Mouse (Mus musculus): ENCODE results near the gene Atrnl1. TPM values are rescaled to one million over a fixed set of nuclear protein-coding genes. Genes with fewer than 3 reads are reported as not detected.

Atrnl1 gene
- polyA plus RNA-seq, 1 experiment from 2014 or later, result 6.9 TPM

DNA sequence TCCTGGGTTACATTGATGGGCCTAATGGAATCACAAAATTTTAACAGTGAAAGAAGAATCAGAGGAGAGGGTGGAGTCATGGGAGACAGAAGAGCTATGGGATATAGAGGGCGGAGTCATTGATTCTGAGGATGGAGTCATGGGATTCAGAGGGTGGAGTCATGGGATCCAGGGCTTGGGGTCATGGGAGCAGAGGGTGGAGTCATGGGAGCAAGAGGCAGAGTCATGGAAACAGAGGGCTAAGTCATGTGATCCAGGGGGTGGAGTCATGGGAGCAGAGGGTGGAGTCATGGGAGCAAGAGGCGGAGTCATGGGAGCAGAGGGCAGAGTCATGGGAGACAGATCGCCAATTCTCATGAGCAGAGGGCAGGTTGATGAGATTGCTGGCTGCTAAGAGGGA lies 343.3 kb downstream of the Atrnl1 start:
- no peak for ATAC-seq
- no peak for DNase-seq (ENCODE audit: low spot score)
- Histone ChIP-seq H3K27me3 (replicated peaks; ENCODE audit: control insufficient read depth, insufficient read depth, low read length) (no peaks in the 10 kb centered on the region), H3K27ac (ENCODE audit: low read depth, low read length) (no peak overlapping the region), H3K9me3 (replicated peaks; ENCODE audit: control insufficient read depth, low read length) (no peaks in the 10 kb centered on the region), H3K4me2 (ENCODE audit: low read length) (no peak overlapping the region), H3K36me3 (ENCODE audit: control insufficient read depth, insufficient read depth, low read length) (no peaks in the 10 kb centered on the region), H3K4me3 (ENCODE audit: low read depth, low read length) (no peak overlapping the region), H3K9ac (ENCODE audit: low read length) (no peak overlapping the region), H3K4me1 (ENCODE audit: control insufficient read depth, insufficient read depth, low read length) (peaks cover 7% of the 10 kb centered on the region)
- WGBS, result 96% methylated on average over 3 of the region's 3 CpGs

DNA sequence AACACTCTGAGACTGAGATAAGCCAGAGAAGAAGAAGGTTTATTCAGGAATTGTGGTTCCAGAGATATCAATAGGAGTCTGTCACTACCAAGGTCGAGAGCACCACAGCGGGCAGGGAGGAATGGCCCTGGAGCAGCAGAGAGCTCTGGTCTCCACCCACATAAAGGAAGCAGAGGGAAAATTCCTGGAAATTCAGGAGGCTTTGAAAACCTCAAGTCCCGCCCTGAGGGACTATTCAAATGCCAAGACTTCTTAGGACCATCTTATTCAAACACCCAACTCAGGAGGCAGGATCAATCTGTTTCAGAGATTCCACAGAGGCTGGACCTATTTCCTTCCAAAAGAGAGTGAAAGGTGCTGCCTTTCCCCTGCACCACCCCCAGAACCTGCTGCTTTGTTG lies 345.6 kb downstream of the Atrnl1 start:
- no peaks in the 10 kb centered on the region for H3K36me3 ChIP-seq (ENCODE audit: control insufficient read depth, insufficient read depth, low read length)
- H3K27ac ChIP-seq (ENCODE audit: low read depth, low read length), result no peak overlapping the region
- ATAC-seq (no peak), DNase-seq (ENCODE audit: low spot score) (no peak)
- no peaks in the 10 kb centered on the region for H3K9me3 ChIP-seq (replicated peaks; ENCODE audit: control insufficient read depth, low read length)
- no peak overlapping the region for H3K4me3 ChIP-seq (ENCODE audit: low read depth, low read length)
- no peaks in the 10 kb centered on the region for H3K27me3 ChIP-seq (replicated peaks; ENCODE audit: control insufficient read depth, insufficient read depth, low read length)
- 0 out of 2 replicates have a peak, but pooled peaks cover 2% of the 10 kb centered on the region for H3K4me1 ChIP-seq (ENCODE audit: control insufficient read depth, insufficient read depth, low read length)
- 90% methylated on average over 3 of the region's 3 CpGs for WGBS
- H3K4me2 ChIP-seq (ENCODE audit: low read length), result no peak overlapping the region
- no peak overlapping the region for H3K9ac ChIP-seq (ENCODE audit: low read length)

- H3K27ac ChIP-seq (ENCODE audit: low read depth, low read length), result no peak overlapping the region
- DNase-seq (ENCODE audit: low spot score), result no peak
- ATAC-seq, result no peak
- H3K4me2 ChIP-seq (ENCODE audit: low read length), result no peak overlapping the region
- H3K27me3 ChIP-seq (replicated peaks; ENCODE audit: control insufficient read depth, insufficient read depth, low read length), result no peaks in the 10 kb centered on the region
- no peak overlapping the region for H3K4me3 ChIP-seq (ENCODE audit: low read depth, low read length)
- WGBS, result 94% methylated on average over 3 of the region's 3 CpGs
- no peak overlapping the region for H3K9ac ChIP-seq (ENCODE audit: low read length)
- no peaks in the 10 kb centered on the region for H3K9me3 ChIP-seq (replicated peaks; ENCODE audit: control insufficient read depth, low read length)
- H3K36me3 ChIP-seq (ENCODE audit: control insufficient read depth, insufficient read depth, low read length), result no peaks in the 10 kb centered on the region
- H3K4me1 ChIP-seq (ENCODE audit: control insufficient read depth, insufficient read depth, low read length), result peaks cover 7% of the 10 kb centered on the region
Measured at GRCm38 (mm10) chr19:57957363-57957762, 346.5 kb downstream of the Atrnl1 start.

DNA sequence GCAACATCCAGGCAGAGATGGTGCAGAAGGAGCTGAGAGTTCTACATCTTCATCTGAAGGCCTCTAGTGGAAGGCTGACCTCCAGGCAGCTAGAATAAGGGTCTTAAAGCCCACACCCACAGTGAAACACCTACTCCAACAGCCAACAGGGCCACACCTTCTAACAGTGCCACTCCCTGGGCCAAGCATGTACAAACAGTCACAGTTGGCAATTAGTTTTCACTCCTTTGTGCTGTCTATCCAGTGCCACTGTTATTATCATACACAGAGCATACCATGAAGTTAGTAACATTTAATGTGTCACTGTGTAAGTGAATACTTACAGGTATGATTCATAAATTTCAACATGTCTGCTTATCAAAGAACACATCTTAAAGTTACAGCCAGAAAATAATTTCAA lies 347.3 kb downstream of the Atrnl1 start:
- no peak overlapping the region for H3K4me2 ChIP-seq (ENCODE audit: low read length)
- H3K36me3 ChIP-seq (ENCODE audit: control insufficient read depth, insufficient read depth, low read length), result no peaks in the 10 kb centered on the region
- H3K27ac ChIP-seq (ENCODE audit: low read depth, low read length), result no peak overlapping the region
- H3K4me3 ChIP-seq (ENCODE audit: low read depth, low read length), result no peak overlapping the region
- H3K4me1 ChIP-seq (ENCODE audit: control insufficient read depth, insufficient read depth, low read length), result peaks cover 10% of the 10 kb centered on the region
- no peak for ATAC-seq
- no peaks in the 10 kb centered on the region for H3K9me3 ChIP-seq (replicated peaks; ENCODE audit: control insufficient read depth, low read length)
- H3K27me3 ChIP-seq (replicated peaks; ENCODE audit: control insufficient read depth, insufficient read depth, low read length), result no peaks in the 10 kb centered on the region
- H3K9ac ChIP-seq (ENCODE audit: low read length), result no peak overlapping the region
- DNase-seq (ENCODE audit: low spot score), result no peak

GRCm38 (mm10) chr19:57958726-57959125 lies 347.9 kb downstream of the Atrnl1 start:
- no peaks in the 10 kb centered on the region for H3K27me3 ChIP-seq (replicated peaks; ENCODE audit: control insufficient read depth, insufficient read depth, low read length)
- WGBS, result 81% methylated on average over 5 of the region's 5 CpGs
- H3K36me3 ChIP-seq (ENCODE audit: control insufficient read depth, insufficient read depth, low read length), result no peaks in the 10 kb centered on the region
- no peaks in the 10 kb centered on the region for H3K9me3 ChIP-seq (replicated peaks; ENCODE audit: control insufficient read depth, low read length)
- H3K27ac ChIP-seq (ENCODE audit: low read depth, low read length), result no peak overlapping the region
- no peak for DNase-seq (ENCODE audit: low spot score)
- no peak overlapping the region for H3K4me2 ChIP-seq (ENCODE audit: low read length)
- H3K9ac ChIP-seq (ENCODE audit: low read length), result no peak overlapping the region
- no peak for ATAC-seq
- H3K4me1 ChIP-seq (ENCODE audit: control insufficient read depth, insufficient read depth, low read length), result peaks cover 10% of the 10 kb centered on the region
- H3K4me3 ChIP-seq (ENCODE audit: low read depth, low read length), result no peak overlapping the region

DNA sequence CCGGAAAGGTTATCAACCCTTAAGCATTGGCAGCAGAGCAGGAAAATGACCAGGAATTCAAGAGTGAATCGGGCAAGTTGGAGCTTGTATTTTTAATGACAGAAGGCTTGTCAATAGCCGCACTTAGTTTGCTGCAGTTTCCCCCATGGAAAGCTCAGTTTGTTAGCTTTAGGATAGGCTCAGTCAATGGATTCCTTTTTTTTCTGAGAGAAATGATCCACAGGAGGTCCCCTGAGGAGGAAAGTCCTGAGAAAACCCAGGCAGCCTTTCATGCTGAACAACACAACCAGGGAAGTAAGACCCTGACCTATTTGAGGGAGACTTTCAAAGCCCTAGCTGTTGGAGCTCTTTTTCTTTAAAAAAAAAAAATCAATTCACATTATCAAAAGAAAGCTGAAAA lies 350.5 kb downstream of the Atrnl1 start:
- WGBS, result 11% methylated on average over 3 of the region's 3 CpGs
- Histone ChIP-seq H3K27me3 (replicated peaks; ENCODE audit: control insufficient read depth, insufficient read depth, low read length) (no peaks in the 10 kb centered on the region), H3K4me2 (ENCODE audit: low read length) (no peak overlapping the region), H3K4me1 (ENCODE audit: control insufficient read depth, insufficient read depth, low read length) (peaks cover 10% of the 10 kb centered on the region), H3K4me3 (ENCODE audit: low read depth, low read length) (no peak overlapping the region), H3K36me3 (ENCODE audit: control insufficient read depth, insufficient read depth, low read length) (no peaks in the 10 kb centered on the region), H3K27ac (ENCODE audit: low read depth, low read length) (no peak overlapping the region), H3K9me3 (replicated peaks; ENCODE audit: control insufficient read depth, low read length) (no peaks in the 10 kb centered on the region), H3K9ac (ENCODE audit: low read length) (no peak overlapping the region)
- ATAC-seq, result 0 out of 2 replicates have a peak, but pooled peaks have one; percentile 12
- DNase-seq (ENCODE audit: low spot score), result peak; percentile 58

DNA sequence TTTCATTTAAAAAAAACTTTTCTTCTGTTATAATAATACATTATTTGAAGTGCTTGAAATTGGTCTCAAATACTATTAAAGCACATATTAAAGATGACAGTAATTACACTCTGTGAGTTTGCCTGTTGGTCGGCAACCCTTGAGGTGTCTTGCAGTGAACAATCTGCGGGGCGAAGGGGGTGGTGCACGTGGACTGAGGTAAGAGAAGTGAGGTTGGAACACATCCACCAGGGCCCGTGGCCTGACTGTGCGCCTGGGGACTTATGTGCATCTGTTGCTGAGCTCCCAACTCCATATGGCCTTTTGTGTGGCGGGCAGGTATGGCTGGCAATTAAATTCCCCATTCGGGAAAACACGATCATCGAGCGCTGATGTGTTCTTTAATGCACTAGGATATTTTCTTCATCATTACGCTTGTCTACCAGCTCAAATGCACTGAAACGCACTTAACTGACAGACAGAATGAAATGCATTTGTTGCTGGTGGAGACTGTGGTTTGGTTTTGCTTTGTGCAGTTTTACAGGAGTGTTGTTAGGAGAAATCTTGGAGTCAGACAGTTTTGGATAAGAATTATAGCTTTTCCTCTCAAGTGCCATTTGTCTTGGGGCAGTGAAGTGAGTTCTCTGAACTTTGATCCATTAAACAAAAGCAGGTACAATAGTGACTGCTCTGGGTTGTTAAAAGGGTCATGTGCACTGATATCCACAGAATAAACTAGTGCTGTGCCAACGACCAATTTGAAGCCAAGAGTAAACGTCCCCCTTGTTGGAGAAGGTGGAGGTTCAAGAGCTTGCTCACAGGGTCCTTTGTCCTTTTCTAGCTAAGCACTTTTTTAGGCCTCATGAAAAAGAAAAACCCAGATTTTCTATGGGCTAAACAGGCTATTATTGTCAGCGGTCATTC lies 351.2 kb downstream of the Atrnl1 start:
- WGBS, result 13% methylated on average over 16 of the region's 16 CpGs
- DNase-seq (ENCODE audit: low spot score), result peak; percentile 53

DNA sequence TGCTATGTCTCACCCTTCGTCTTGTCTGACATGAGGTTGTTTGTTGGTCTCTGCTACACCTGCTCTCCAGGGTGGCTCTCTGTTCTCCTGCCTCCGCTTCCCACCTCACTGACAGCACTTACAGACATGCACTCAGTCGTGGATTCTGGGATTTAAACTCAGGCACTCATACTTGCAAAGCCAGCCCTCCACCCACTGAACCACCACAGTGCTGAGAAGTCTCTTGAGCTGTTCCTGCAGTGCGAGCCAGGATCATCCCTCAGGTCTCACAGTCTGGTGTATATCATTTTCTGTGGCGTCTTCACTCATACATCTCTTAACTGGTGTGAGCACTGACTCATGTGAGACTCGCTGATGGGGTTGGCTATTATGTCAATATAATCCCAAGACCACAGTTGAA lies 353.0 kb downstream of the Atrnl1 start:
- peaks cover 10% of the 10 kb centered on the region for H3K4me1 ChIP-seq (ENCODE audit: control insufficient read depth, insufficient read depth, low read length)
- no peak for DNase-seq (ENCODE audit: low spot score)
- H3K4me2 ChIP-seq (ENCODE audit: low read length), result no peak overlapping the region
- H3K36me3 ChIP-seq (ENCODE audit: control insufficient read depth, insufficient read depth, low read length), result no peaks in the 10 kb centered on the region
- H3K27me3 ChIP-seq (replicated peaks; ENCODE audit: control insufficient read depth, insufficient read depth, low read length), result no peaks in the 10 kb centered on the region
- no peaks in the 10 kb centered on the region for H3K9me3 ChIP-seq (replicated peaks; ENCODE audit: control insufficient read depth, low read length)
- H3K4me3 ChIP-seq (ENCODE audit: low read depth, low read length), result no peak overlapping the region
- no peak overlapping the region for H3K27ac ChIP-seq (ENCODE audit: low read depth, low read length)
- no peak for ATAC-seq
- 89% methylated on average over 6 of the region's 6 CpGs for WGBS
- no peak overlapping the region for H3K9ac ChIP-seq (ENCODE audit: low read length)

More for the DNA sequence above, 351.2 kb downstream of the Atrnl1 start:
- Histone ChIP-seq H3K4me2 (ENCODE audit: low read length) (no peak overlapping the region), H3K9ac (ENCODE audit: low read length) (no peak overlapping the region), H3K36me3 (ENCODE audit: control insufficient read depth, insufficient read depth, low read length) (no peaks in the 10 kb centered on the region), H3K27me3 (replicated peaks; ENCODE audit: control insufficient read depth, insufficient read depth, low read length) (no peaks in the 10 kb centered on the region), H3K4me1 (ENCODE audit: control insufficient read depth, insufficient read depth, low read length) (peaks cover 10% of the 10 kb centered on the region), H3K9me3 (replicated peaks; ENCODE audit: control insufficient read depth, low read length) (no peaks in the 10 kb centered on the region), H3K27ac (ENCODE audit: low read depth, low read length) (peak overlapping the region; percentile 36), H3K4me3 (ENCODE audit: low read depth, low read length) (no peak overlapping the region)
- 0 out of 2 replicates have a peak, but pooled peaks have one; percentile 52 for ATAC-seq

- Histone ChIP-seq H3K4me3 (ENCODE audit: low read depth, low read length) (no peak overlapping the region), H3K4me1 (ENCODE audit: control insufficient read depth, insufficient read depth, low read length) (no peaks in the 10 kb centered on the region), H3K27me3 (replicated peaks; ENCODE audit: control insufficient read depth, insufficient read depth, low read length) (no peaks in the 10 kb centered on the region), H3K36me3 (ENCODE audit: control insufficient read depth, insufficient read depth, low read length) (no peaks in the 10 kb centered on the region), H3K4me2 (ENCODE audit: low read length) (no peak overlapping the region), H3K27ac (ENCODE audit: low read depth, low read length) (no peak overlapping the region), H3K9me3 (replicated peaks; ENCODE audit: control insufficient read depth, low read length) (no peaks in the 10 kb centered on the region), H3K9ac (ENCODE audit: low read length) (no peak overlapping the region)
- ATAC-seq (no peak), DNase-seq (ENCODE audit: low spot score) (peak; percentile 36)
- WGBS, result 75% methylated on average over 7 of the region's 7 CpGs
Measured at GRCm38 (mm10) chr19:57969766-57970165, 358.9 kb downstream of the Atrnl1 start.

Data from forebrain, embryonic 14.5 days (tissue).